Mouse (Mus musculus): ENCODE data around the gene Rnf113a1. TPM values are rescaled to one million over a fixed set of nuclear protein-coding genes. Genes with fewer than 3 reads are reported as not detected.
A peak's percentile ranks its signal among the peaks of the same experiment; 100 is the strongest.
"Not testable (repeated sequence)": the region's sequence is repeated elsewhere in the genome, so short reads cannot be mapped to it uniquely, and the experiment has no call there.

Gene Rnf113a1
- polyA plus RNA-seq (2015; fragmentation: Nextera tagmentation; extraction: Ambion mirVana), result 22.8 and 23.3 TPM in 2 replicates

- H3K27ac ChIP-seq (replicated peaks), result peak within 1 kb of the TSS; percentile 86
- H3K36me3 ChIP-seq, result no peaks in the 10 kb centered on the region
- 21% methylated on average over 62 of the region's 63 CpGs for WGBS
- H3K9me3 ChIP-seq, result no peaks in the 10 kb centered on the region
- peak; percentile 92 for ATAC-seq (ENCODE audit: low FRiP score, low read depth)
- H3K4me3 ChIP-seq, result peak within 1 kb of the TSS; percentile 62
- H3K9ac ChIP-seq, result peak within 1 kb of the TSS; percentile 50
- peak within 1 kb of the TSS; percentile 56 for H3K4me2 ChIP-seq
- peaks cover 9% of the 10 kb centered on the region for H3K4me1 ChIP-seq (replicated peaks)
- no peaks in the 10 kb centered on the region for H3K27me3 ChIP-seq
Observed at GRCm38 (mm10) chrX:37191105-37191743, at the start of gene Rnf113a1, which contains the start of gene Ndufa1. Rnf113a1 (plus strand) TSS chrX:37191245. Ndufa1 (minus strand) TSS chrX:37191163.

- H3K27me3 ChIP-seq, result no peaks in the 10 kb centered on the region
- H3K27ac ChIP-seq (replicated peaks), result no peak overlapping the region
- no peak for ATAC-seq (ENCODE audit: low FRiP score, low read depth)
- no peaks in the 10 kb centered on the region for H3K9me3 ChIP-seq
- no peak overlapping the region for H3K4me2 ChIP-seq
- no peak overlapping the region for H3K4me3 ChIP-seq
- WGBS, result 85% methylated on average over 3 of the region's 3 CpGs
- H3K4me1 ChIP-seq (replicated peaks), result no peaks in the 10 kb centered on the region
- H3K9ac ChIP-seq, result no peak overlapping the region
- peaks cover 6% of the 10 kb centered on the region; the same call in 1 of the 2 replicates for H3K36me3 ChIP-seq
Observed at GRCm38 (mm10) chrX:37141732-37142131, 49.3 kb upstream of the Rnf113a1 start.

GRCm38 (mm10) chrX:37144498-37144897 lies 46.5 kb upstream of the Rnf113a1 start:
- H3K4me2 ChIP-seq; H3K4me1 ChIP-seq (replicated peaks); H3K27me3 ChIP-seq; H3K9ac ChIP-seq; H3K9me3 ChIP-seq; ATAC-seq (ENCODE audit: low FRiP score, low read depth); H3K4me3 ChIP-seq; H3K27ac ChIP-seq (replicated peaks): not testable (repeated sequence)
- peaks cover 12% of the 10 kb centered on the region for H3K36me3 ChIP-seq
- 70% methylated on average over 2 of the region's 4 CpGs for WGBS

DNA sequence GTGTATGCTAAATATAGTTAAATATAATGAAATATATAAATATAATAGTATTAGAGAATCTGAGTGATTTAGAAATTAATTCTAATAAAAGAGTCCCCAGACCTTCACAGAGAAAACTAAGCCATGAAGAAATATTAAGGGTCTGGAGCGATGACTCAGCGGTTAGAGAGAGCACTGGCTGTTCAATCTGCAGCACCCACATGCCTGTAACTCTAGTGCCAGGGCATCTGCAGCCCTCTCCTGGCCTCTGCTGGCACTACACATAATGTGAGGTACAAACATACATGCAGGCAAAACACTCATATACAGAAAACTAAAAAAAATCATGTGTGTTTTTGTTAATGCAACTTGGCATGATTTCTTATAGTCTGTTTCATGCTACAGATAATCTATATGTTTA lies 46.1 kb upstream of the Rnf113a1 start:
- no peak for ATAC-seq (ENCODE audit: low FRiP score, low read depth)
- Histone ChIP-seq H3K27me3 (no peaks in the 10 kb centered on the region), H3K36me3 (peaks cover 12% of the 10 kb centered on the region), H3K9me3 (no peaks in the 10 kb centered on the region), H3K4me1 (replicated peaks) (no peaks in the 10 kb centered on the region), H3K27ac (replicated peaks) (no peak overlapping the region), H3K4me2 (no peak overlapping the region), H3K9ac (no peak overlapping the region), H3K4me3 (no peak overlapping the region)
- WGBS, result 96% methylated on average over 2 of the region's 2 CpGs

GRCm38 (mm10) chrX:37157839-37158238 lies 33.2 kb upstream of the Rnf113a1 start:
- no peaks in the 10 kb centered on the region for H3K27me3 ChIP-seq
- no peak overlapping the region for H3K9ac ChIP-seq
- H3K4me3 ChIP-seq, result no peak overlapping the region
- no peak for ATAC-seq (ENCODE audit: low FRiP score, low read depth)
- no peak overlapping the region for H3K4me2 ChIP-seq
- no peaks in the 10 kb centered on the region for H3K9me3 ChIP-seq
- no peaks in the 10 kb centered on the region for H3K36me3 ChIP-seq
- WGBS, result 59% methylated on average over 4 of the region's 4 CpGs
- H3K27ac ChIP-seq (replicated peaks), result no peak overlapping the region
- H3K4me1 ChIP-seq (replicated peaks), result no peaks in the 10 kb centered on the region

DNA sequence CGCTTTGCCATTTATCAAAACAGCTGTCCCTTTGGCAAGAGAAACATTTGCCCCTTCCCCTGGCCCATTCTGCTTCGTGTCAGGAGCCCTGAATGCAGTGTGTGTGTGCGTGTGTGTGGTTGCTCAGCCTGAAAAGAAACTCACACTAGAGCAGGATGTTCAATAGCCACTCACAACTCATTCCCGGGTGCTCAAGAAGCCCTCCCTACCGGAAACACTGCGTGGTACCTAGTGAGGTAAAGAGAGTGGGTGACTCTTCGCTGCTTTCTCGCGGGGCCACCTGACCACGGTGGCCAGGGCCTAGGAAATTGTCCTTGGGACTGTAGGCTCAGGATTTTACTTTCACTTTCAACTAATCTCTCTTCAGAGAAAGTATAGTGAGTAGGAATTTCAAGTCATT lies 29.9 kb upstream of the Rnf113a1 start:
- Histone ChIP-seq H3K4me2 (no peak overlapping the region), H3K4me3 (no peak overlapping the region), H3K27me3 (no peaks in the 10 kb centered on the region), H3K9me3 (no peaks in the 10 kb centered on the region), H3K9ac (no peak overlapping the region), H3K27ac (replicated peaks) (no peak overlapping the region), H3K4me1 (replicated peaks) (no peaks in the 10 kb centered on the region), H3K36me3 (no peaks in the 10 kb centered on the region)
- no peak for ATAC-seq (ENCODE audit: low FRiP score, low read depth)
- 65% methylated on average over 10 of the region's 10 CpGs for WGBS

GRCm38 (mm10) chrX:37163115-37163514 lies 27.9 kb upstream of the Rnf113a1 start:
- Histone ChIP-seq H3K27me3 (no peaks in the 10 kb centered on the region), H3K9me3 (no peaks in the 10 kb centered on the region), H3K9ac (no peak overlapping the region), H3K36me3 (no peaks in the 10 kb centered on the region), H3K4me2 (no peak overlapping the region), H3K4me1 (replicated peaks) (no peaks in the 10 kb centered on the region), H3K27ac (replicated peaks) (no peak overlapping the region), H3K4me3 (no peak overlapping the region)
- ATAC-seq (ENCODE audit: low FRiP score, low read depth), result no peak
- 71% methylated on average over 18 of the region's 18 CpGs for WGBS

DNA sequence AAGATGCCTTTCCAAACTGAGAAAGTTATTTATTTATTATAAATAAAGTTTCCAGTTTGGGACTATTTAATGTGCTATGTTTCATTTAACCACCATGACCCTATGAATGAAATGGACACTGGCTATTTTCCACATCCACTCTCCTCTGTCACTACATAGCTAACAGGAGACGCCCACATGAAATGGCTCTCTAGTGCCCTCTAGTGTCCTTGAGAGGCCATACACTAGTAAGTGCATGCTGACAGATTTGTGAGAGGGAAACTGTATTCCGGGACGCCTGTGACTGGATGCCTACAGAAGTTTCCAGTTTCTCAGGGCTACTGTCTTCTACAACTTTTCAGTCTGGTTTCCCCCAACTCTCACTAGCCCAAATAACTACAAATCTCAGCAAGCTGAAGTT lies 24.0 kb upstream of the Rnf113a1 start:
- H3K27me3 ChIP-seq, result no peaks in the 10 kb centered on the region
- 27% methylated on average over 3 of the region's 3 CpGs for WGBS
- H3K9me3 ChIP-seq, result no peaks in the 10 kb centered on the region
- H3K4me2 ChIP-seq, result no peak overlapping the region
- no peaks in the 10 kb centered on the region for H3K4me1 ChIP-seq (replicated peaks)
- no peak for ATAC-seq (ENCODE audit: low FRiP score, low read depth)
- no peak overlapping the region for H3K9ac ChIP-seq
- no peak overlapping the region for H3K4me3 ChIP-seq
- H3K27ac ChIP-seq (replicated peaks), result no peak overlapping the region
- no peaks in the 10 kb centered on the region for H3K36me3 ChIP-seq

GRCm38 (mm10) chrX:37168742-37169141 lies 22.3 kb upstream of the Rnf113a1 start, which contains the start of gene Akap14:
Akap14 (minus strand) TSS chrX:37168842.
- no peaks in the 10 kb centered on the region for H3K9me3 ChIP-seq
- WGBS, result 41% methylated on average over 5 of the region's 5 CpGs
- H3K36me3 ChIP-seq, result no peaks in the 10 kb centered on the region
- H3K4me2 ChIP-seq, result no peak within 1 kb of the TSS
- no peak within 1 kb of the TSS for H3K9ac ChIP-seq
- no peaks in the 10 kb centered on the region for H3K4me1 ChIP-seq (replicated peaks)
- ATAC-seq (ENCODE audit: low FRiP score, low read depth), result 0 out of 2 replicates have a peak, but pooled peaks have one; percentile 38
- H3K27ac ChIP-seq (replicated peaks), result no peak within 1 kb of the TSS
- H3K4me3 ChIP-seq, result no peak within 1 kb of the TSS
- H3K27me3 ChIP-seq, result no peaks in the 10 kb centered on the region

DNA sequence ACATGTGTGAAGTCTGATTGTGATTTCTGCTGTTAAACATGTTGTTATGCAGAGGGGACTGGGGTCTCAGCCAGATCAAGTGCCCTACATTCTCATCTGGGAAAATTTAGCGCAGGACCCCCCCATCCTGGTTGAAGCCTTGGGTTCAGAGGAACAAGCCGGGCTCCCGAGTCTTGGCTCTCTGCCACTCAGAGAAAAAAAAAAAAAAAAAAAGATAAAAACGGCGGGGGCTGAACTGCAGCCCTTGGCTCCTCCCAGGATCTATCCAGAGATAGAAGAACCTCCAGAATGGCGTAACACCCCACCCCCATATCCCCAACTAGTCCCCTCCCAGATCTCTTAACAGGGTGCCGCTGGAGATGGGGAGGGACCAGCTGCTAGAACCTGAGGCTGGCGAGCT lies 6.6 kb upstream of the Rnf113a1 start:
- H3K4me2 ChIP-seq; H3K9me3 ChIP-seq; H3K4me3 ChIP-seq; ATAC-seq (ENCODE audit: low FRiP score, low read depth); H3K27me3 ChIP-seq; H3K36me3 ChIP-seq; H3K27ac ChIP-seq (replicated peaks); H3K9ac ChIP-seq; H3K4me1 ChIP-seq (replicated peaks): not testable (repeated sequence)
- 74% methylated on average over 8 of the region's 8 CpGs for WGBS

GRCm38 (mm10) chrX:37190755-37191104 lies 315 bp upstream of the Rnf113a1 start:
- no peak for ATAC-seq (ENCODE audit: low FRiP score, low read depth)

GRCm38 (mm10) chrX:37191744-37192379 lies 817 bp downstream of the Rnf113a1 start:
- H3K36me3 ChIP-seq, result no peaks in the 10 kb centered on the region
- WGBS, result 28% methylated on average over 28 of the region's 28 CpGs
- peaks cover 9% of the 10 kb centered on the region for H3K4me1 ChIP-seq (replicated peaks)
- H3K4me2 ChIP-seq, result peak overlapping the region; percentile 56
- H3K9me3 ChIP-seq, result no peaks in the 10 kb centered on the region
- peak overlapping the region; percentile 62 for H3K4me3 ChIP-seq
- ATAC-seq (ENCODE audit: low FRiP score, low read depth), result peak; percentile 43; the same call in 1 of the 2 replicates
- H3K27me3 ChIP-seq, result no peaks in the 10 kb centered on the region
- H3K9ac ChIP-seq, result peak overlapping the region; percentile 50
- H3K27ac ChIP-seq (replicated peaks), result peak overlapping the region; percentile 86

More at GRCm38 (mm10) chrX:37190755-37191104, 315 bp upstream of the Rnf113a1 start:
- H3K4me1 ChIP-seq (replicated peaks), result peaks cover 9% of the 10 kb centered on the region
- peak overlapping the region; percentile 56 for H3K4me2 ChIP-seq
- peak overlapping the region; percentile 62 for H3K4me3 ChIP-seq
- WGBS, result 25% methylated on average over 20 of the region's 20 CpGs
- H3K27me3 ChIP-seq, result no peaks in the 10 kb centered on the region
- H3K9me3 ChIP-seq, result no peaks in the 10 kb centered on the region
- no peaks in the 10 kb centered on the region for H3K36me3 ChIP-seq
- peak overlapping the region; percentile 50 for H3K9ac ChIP-seq
- peak overlapping the region; percentile 86 for H3K27ac ChIP-seq (replicated peaks)

Data from hindbrain, embryonic 15.5 days (tissue).